Mouse (Mus musculus) monocyte, adult 2 months (primary cell): ENCODE results near the gene Prickle4.
A peak's percentile ranks its signal among the peaks of the same experiment; 100 is the strongest.
"Not testable (repeated sequence)": the region's sequence is repeated elsewhere in the genome, so short reads cannot be mapped to it uniquely, and the experiment has no call there.

Experiments
- DNase-seq, 2 experiments: peaks; one replicate each; pipeline ENCODE4 v3.0.0; 2022; ENCODE audit warnings: low spot score in 2 of 2, low read depth in 1 of 2

Gene Prickle4

GRCm38 (mm10) chr17:47672311-47673111 lies 22.0 kb downstream of the Prickle4 start:
- DNase-seq: no peak

DNA sequence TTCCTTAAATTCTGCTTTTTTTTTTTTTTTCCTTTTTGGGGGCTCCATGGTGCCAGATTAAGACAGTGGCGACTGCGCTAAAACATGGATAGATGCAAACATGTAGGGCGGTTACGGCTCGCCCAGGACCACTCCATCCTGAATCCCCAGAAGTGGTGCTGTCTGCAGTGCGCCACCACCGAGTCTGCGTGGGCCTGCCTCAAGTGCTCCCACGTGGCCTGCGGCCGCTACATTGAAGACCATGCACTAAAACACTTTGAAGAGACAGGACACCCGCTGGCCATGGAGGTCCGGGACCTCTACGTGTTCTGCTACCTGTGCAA lies 22.6 kb downstream of the Prickle4 start:
- no peak for DNase-seq

DNA sequence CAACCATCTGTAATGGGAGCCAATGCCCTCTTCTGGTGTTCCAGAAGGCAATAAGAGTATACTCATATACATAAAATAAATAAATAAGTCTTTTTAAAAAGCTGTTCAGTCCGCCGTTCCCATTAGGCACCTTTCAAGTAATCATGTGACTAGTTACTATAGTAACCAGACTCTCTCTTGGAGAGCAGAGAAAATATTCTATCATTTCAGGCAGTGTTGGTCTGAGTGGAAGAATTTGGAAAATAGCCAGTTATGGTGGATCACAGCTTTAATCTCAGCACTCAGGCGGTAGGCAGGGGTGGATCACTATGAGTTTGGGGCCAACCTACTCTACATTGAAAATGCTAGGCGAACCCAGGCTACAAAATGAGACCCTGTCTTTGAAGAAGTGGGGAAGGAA lies 25.4 kb downstream of the Prickle4 start:
- DNase-seq: no peak

DNA sequence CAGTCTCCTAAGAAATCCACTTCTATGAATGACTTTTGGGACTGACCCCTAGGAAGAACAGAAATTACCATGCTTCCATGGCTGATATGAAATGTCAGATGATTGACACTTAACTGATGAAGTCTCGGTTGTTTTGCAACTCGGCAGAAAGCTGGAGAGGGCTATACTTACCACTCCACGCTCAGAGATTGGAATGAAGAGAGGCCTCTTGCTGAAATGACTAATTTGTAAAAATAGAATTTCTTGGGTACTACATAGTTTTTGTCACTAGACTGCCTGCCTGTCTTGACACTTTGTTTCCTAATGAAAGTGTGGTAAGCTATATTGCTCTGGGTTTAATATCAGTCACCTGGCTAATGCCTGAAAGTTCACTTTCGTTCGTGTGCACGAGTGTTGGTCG lies 30.1 kb downstream of the Prickle4 start:
- DNase-seq: no peak

DNA sequence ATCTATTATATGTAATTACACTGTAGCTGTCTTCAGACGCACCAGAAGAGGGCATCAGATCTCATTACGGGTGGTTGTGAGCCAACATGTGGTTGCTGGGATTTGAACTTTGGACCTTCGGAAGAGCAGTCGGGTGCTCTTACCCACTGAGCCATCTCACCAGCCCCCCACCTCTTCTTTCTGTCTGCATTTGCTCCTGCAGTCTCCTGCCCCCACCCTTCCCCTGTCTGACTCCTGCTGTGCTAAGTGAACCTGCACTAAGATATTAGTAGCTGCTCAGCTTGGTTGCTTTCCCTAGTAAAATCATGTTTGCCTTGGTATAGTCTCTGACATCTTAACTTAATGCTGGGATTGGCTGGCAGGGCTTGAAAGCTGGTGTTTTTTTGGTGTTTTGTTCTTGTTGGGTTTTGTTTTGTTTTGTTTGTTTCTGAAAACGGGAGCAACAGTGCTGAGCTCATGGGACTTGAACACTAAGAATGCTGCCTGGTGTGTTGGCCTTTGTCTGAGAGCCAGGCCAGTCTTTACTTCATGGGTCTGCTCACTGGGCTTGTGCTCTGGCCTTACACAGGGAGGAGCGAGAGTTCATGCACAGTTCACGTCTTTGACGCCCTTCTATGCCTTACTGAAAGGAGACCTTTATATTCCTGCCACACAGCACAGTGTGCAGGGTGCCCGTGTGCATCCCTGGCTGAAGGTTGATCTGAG lies 31.4 kb downstream of the Prickle4 start:
- no peak for DNase-seq

DNA sequence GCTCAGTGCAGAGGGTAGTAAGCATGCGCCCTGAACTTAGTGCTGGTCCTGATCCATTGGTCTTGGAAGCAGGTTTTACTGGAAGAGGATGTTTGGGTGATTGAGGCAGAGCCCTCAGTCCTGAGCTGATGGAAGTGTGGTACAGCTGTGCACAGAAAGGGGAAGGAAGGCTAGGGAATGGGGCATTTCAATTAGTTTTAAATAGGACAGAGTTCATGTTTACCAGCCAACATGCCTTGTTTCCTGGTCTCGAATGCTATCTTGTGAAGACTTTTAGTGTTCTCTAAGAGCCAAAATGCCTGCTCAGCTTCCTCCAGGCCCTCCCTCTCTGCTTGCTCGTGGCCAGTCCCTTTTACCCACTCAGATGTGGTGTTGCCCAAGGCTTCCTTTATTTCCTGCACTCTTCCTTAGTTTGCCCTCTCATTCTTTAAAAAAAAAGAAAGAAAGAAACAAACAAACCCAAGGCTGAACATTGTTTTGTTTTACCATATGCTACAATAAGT lies 35.7 kb downstream of the Prickle4 start:
- DNase-seq: no peak

GRCm38 (mm10) chr17:47657901-47658300 lies 36.6 kb downstream of the Prickle4 start:
- no peak for DNase-seq

- no peak for DNase-seq
Measured at GRCm38 (mm10) chr17:47655697-47656096, 38.8 kb downstream of the Prickle4 start.

GRCm38 (mm10) chr17:47654346-47654745 lies 40.2 kb downstream of the Prickle4 start:
- DNase-seq: not testable (repeated sequence)

- DNase-seq: no peak
Measured at GRCm38 (mm10) chr17:47651953-47652352, 42.6 kb downstream of the Prickle4 start.

- no peak for DNase-seq
Measured at GRCm38 (mm10) chr17:47648966-47649365, 45.6 kb downstream of the Prickle4 start.

DNA sequence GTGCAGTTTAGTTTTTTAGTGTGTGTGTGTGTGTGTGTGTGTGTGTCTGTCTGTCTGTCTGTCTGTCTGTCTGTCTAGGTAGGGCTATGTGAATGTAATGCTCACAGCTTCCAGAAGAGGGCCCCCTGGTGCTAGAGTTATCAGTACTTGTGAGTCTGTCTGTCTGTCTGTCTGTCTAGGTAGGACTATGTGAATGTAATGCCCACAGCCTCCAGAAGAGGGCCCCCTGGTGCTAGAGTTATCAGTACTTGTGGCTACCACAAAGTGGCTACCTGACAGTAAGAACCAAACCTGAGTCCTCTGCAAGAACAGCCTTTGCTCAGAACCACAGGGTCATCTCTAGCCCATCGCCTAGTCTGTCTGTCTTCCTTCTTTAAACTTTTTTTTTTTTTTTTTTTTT lies 47.9 kb downstream of the Prickle4 start:
- DNase-seq: peak; percentile 35 to 58

DNA sequence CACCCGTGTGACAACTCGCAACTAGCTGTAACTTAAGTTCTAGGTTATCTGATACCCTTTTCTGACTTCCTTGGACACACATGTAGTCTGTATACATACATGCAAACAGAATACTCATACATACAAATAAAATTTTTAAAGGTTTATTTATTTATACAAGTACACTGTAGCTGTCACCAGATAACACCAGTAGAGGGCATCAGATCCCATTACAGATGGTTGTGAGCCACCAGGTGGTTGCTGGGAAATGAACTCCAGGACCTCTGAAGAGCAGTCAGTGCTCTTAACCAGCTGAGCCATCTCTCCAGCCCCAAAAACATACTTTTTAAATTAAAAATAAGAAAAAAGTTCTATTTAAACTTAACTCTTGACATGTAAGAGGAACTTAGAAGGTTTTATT lies 51.5 kb downstream of the Prickle4 start:
- no peak for DNase-seq
